Mouse (Mus musculus) adrenal gland, postnatal 4 days (tissue): ENCODE results near the gene Msantd2. TPM values are rescaled to one million over a fixed set of nuclear protein-coding genes. Genes with fewer than 3 reads are reported as not detected.

Experiments
- DNase-seq, 2 experiments: peaks; one replicate each; pipeline ENCODE4 v3.0.0; 2021 to 2022; ENCODE audit warnings: low spot score in 2 of 2, mixed read lengths in 2 of 2
- total RNA-seq, 2 experiments: library from RNA; stranded (reverse); gene quantifications; 2 replicates each; pipeline ENCODE4 v1.2.3; 2021

The Msantd2 gene
- total RNA-seq, 2 experiments from 2014 or later, result 31.3 to 33.2 TPM

DNA sequence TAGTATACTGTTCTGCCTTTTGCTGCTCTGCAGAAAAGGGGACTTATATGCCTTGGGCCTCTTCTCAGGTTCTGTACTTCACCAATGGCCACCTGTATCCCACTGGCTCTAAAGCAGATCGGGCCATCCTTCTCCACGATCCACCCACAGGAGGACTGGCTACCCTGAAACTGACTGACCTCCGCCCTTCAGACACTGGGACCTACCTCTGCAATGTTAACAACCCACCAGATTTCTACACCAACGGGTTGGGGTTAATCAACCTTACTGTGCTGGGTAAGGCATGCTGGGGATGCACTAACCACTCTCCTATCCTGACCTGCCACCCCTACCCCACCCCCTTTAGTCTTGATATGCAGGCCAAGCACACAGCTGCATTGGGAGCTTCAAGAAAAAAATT, 51.1 kb downstream of the Msantd2 start:
- no peak for DNase-seq

DNA sequence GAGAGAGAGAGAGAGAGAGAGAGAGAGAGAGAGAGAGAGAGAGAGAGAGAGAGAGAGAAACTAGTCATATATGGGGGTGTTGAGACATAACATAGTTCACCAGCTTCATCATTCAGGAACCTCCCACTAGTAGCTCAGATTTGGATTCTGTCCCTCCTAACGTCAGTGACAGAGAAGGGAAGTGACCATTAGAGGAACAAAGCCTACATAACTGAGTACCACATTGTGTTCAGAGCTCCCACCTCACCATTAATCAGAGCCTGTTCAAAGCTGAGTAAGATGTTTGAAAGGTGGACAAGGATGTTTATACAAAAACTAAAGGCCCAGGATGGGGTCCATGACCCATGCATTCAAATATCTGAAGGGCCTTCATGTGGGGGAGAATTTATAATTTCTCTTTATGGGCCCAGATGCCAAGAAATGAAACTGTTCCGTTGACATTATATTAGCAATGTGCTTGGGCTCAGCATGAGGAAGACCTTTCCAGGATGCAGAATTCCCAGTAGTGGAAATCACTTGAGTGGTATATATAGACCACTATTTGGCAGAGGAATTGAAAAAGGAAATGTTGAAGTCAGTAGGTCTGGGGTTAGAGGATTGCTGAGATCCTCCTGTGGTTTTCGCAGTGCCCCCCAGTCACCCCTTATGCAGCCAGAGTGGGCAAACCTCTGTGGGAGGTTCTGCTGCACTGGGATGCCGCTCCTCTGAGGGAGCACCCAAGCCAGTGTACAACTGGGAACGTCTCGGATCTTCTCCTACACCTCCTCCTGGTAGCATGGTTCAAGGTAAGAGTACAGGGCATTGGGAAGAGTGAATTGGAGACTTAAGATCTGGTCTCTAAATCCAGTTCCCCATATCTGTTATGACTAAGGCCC, 51.8 kb downstream of the Msantd2 start:
- DNase-seq, result no peak

DNA sequence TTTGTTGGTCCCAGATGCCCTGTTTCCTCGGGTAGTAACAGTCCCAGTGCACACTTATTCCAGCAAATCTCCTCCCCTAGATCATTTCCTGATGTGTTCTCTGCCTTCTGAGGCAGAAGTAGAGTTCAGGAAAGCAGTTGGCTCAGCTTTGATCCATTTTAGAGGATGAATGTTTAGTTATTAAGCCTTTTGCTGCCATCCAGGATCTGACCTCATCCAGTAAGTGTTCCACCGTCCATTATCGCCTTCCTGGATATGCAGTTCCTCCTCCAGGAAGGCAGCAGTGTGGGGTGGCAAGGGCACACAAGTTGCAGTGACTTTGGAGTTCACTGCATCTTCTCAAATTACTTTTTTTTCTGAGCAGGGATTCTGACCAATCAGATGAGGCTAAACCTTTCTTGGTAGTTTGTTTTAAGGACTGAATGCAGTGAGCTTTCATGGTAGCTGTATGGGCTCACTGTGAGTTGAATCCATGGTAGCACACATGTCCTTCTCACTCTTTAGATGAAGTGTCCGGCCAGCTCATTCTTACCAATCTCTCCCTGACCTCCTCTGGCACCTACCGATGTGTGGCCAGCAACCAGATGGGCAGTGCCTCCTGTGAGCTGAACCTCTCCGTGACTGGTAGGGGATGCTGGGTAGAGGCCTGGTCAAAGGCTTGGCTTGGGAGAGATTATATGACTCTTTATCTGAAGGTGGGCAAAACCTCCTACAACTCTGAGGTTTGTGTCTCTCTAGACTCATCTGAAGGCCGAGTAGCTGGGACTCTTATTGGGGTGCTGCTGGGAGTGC, 52.9 kb downstream of the Msantd2 start:
- no peak for DNase-seq

DNA sequence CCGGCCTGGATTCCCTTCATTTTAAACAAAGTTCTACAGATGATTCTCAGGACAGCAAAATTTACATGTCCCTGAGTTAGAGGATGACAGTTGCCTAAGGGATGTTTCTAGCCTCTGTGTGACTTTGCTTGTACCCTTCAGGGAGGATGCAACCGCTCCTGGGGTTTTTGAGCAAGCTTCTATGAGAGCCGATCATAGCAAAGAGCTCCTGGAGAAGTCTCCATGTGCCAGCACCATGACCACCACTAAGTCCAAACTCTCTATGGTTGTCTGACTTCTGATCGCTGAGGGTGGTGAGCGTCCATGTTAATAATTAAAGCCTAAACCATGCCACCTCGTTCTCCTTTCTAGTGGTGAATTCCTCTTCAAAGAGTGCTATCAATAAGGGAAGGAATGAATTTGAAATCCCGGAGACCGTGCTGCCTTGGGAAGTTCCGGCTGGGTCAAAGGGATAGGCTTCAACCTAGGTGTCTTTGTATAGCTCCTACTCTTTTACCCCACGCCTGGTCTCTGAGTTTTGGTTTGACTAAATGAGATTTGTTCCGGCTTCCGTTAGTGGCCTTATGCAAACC, 54.8 kb downstream of the Msantd2 start:
- no peak for DNase-seq

DNA sequence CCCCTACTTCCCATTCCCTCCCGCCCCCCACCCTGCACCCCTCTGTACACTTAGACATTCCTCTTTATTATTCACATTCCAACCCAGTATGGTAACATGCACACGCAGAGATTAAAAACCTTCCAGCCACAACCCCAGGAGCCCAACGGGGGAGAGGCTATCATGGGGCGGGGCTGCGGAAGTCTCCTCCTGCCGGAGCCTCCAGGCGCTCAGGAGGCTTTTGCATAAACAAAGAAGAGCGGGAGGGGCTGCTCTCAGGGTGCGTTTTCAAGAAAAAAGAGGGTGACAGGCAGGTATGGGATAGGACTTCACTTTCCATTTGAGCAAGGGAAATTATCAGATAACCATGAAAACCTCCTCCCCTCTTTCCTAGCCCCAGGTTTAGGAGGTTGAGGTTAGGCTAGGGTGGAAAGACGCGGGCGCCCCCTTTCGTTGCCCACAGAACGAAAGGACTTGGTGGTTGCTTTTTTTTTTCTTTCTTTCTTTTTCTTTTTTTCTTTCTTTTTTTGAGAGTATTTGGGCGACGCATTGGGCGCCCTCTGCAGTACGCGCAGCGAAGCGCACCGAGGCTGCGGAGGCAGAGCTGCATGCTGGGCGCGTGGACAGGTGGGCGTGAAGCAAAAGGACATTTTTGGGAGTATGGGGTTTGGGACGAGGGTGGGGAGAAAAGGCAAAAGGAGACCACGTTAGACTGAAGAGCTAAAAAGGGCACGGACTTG, 55.5 kb downstream of the Msantd2 start:
- DNase-seq, result peak in 1 of 2 experiments; percentile 44

DNA sequence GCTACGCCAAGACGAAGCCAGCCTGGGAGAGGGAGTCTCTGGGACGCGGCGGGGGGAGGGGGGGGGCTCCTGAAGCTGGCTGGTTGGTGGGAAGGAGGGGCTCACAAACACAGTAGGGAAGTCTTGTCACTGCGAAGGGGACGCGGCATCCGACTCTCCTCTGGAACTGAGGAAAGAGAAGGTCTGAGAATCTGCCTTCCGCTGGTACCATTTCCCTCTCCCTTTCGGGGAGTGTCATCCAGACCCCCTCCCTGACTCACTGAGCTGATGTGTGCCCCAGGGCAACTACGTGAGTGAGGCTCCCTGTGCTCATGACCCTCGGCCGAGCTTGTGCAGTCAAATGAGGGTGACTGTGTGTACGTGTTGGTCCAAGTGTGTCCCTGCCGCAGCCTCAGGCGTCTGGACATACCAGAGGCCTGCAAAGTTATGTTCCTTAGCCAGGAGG, 56.1 kb downstream of the Msantd2 start:
- no peak for DNase-seq

DNA sequence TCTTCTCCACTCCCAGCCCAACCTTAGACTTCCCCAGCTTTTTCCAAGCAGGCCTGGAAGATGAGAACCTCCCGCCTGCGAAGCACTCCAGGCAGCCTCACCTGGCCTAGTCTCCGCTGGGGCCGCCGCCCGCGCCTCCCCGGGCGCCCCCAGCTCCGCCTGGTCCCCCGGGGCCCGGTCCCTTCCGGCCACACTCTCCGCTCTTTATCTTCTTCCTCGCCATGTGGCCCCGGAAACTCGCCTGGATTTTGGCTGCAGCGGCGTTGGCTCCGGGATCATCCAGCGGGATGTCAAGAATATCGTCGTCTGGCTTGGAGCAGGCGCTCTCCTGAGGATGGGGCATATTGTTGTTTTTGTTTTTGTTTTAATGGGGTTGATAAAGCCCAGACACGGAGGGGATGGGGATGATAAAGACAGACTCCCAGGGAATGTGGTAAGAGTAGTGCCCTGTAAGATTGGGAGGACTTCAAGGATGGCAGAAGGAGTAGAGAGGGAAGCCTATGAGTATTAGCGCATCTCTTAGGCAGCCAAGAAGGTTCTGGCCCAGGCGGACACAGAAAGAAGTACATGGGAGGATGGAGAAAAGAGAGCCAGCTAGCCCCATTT, 56.8 kb downstream of the Msantd2 start:
- no peak for DNase-seq

DNA sequence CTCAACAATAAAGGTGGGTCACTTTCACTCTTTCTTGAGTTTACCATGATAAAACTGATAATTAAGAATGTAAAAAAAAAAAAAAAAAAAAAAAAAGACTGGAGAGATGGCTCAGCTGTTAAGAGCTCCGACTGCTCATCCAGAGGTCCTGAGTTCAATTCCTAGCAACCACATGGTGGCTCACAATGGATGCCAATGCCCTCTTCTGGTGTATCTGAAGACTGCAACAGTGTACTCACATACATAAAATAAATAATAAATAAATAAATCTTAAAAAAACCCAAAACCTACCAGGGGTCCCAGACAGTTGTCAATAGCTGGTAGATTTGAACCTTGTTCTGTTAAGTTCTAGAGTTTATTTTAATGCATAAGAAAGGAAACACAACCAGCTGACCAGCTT, 57.8 kb downstream of the Msantd2 start:
- DNase-seq, result no peak

DNA sequence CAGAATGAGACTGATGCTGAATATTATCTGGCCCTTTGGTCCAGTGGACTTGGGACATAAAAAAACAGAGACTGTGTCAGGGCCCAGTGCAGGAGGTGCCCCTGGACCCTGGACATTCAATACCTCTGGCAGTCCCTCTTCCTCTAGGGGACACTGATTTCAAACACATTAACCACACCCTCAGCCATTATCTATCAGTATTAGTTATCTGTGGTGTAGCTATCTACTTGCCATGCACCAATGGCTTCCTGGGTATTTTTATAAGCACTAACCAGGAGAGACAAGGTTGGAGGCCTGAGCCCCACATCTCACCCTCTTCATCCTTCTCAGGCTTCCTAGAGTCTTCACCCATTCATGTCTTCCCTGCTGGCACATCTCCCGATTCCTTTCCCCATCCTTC, 61.3 kb downstream of the Msantd2 start:
- DNase-seq, result no peak

DNA sequence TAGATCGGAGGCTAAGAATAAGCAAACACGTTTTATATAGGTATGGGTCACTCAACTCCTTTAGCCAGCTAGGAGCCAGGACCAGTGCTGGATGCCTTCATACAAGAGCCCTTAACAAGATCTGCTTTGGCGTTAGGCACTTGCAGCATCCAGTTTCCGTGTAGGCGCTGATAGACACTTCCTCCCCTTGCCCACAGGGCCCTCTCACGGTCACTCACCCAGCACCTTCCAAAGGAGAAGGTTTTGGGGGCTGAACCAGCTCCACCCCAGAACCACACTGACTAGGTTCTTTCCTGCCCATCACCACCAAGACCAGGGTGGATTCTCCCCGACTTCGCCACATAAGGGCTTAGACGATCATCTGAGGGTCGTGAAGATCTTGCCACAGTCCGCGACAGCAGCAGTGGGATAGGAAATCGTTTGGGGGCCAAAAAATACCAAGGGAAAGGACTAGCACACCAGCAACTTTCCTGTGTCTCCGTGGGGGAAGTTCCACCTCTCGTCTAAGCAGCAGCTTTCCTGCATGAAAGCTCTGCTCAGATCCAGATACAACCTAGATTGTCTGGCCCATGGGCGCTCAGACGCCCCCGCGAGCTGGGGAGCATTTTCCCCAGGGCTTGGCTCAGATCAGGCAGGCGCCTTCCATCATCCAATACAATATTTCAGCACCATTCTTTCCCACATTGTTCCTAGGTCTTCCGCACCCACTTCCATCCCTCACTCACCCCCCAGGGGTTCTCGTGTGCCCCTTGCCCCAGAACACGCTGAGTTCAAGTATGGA, 62.8 kb downstream of the Msantd2 start:
- no peak for DNase-seq

DNA sequence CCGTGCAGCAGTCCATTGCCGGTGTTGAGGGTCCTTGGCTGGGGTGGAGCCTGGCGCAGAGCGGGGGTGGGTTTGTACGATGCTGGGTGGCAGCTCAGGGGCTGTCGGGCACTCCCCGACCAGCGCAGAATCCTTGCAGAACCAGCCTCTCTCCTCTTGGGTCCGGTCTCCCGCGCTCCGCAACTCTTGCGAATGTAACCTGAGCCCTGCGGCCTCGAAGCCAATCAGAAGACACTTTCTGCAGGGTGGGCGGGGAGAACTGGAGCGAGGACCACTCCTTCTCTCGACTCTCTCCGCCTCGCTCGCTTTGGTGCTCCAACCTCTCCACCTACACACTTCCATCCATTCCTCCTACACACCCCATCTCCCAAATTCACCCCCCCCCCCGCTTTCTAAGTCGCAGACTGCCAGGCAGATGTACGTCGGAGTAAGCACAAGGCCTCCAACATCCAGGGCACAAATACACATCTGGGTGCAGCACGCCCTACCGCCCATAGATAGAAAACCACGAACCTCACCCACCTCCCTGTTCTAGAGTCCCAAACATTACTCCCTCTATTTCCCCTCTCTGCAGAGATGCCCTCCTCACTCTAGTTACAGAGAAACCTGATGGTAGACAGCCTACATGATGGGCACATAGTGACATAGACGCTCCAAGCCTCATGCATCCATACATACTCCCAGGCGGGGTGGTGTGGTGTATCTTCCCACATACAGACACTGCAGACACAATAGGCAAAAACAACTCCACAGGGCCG, 63.6 kb downstream of the Msantd2 start, which contains the start of gene Nrgn:
TSS of gene Nrgn (minus strand) at position 369 of the 758 bp plus-strand sequence.
- peak in 1 of 2 experiments; percentile 63 for DNase-seq

DNA sequence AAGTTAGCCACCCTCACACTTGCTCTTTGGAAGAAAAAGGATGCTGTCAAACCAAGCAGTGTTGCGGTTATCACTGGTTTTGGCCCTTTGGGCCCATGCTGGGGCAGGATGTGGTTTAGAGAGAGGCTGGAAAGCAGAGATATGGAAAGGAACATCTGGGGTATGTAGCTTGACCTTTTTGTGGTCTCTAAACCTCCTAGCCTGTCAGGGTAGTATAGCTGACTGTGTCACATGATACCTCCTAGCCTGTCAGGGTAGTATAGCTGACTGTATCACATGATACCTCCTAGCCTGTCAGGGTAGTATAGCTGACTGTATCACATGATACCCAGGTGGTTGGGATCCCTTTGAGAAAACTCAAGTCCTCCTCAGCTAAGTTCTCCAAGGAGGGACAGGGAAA, 65.2 kb downstream of the Msantd2 start:
- no peak for DNase-seq

DNA sequence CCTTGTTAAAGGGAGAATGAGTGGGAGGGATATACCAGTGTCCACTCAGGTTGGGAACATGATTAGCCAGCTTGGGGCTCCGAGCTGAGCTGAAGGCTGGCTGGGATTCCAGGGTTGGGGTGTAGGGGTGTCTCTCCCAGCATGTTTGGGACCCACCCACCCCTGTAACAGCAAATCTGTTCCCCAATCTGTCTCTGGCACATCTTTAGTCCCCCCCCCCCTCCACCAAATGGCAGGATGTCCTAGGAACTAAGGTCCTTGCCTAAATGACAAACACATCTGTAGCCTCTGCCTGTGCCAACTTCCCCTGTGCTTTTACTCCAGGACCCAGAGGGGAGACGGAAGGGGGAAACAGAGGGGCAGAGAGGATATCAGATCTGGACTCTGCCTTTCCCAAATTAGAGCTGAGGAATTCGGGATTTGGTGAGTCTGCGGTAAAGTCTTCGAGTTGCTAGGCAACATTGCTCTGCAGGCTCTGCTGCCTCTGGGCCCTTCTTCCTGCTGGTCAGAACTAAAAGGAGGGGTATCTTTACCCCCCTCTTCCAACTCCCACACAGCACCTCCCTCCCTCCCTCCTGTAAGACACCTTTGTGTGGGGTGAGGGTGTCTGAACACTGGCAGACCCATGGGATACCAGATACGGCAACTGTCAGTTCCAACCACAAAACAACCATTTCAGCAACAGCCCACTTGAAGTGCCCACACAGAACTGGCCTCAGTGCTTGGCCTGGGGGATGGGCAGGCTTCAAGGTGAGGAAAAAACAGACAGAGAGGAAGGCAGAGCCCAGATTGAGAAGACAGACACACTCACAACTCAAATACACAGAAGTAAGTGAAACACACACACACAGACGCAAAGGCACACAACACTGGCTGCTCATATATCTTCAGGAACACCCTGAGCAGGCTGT, 66.0 kb downstream of the Msantd2 start, which contains the start of gene Siae:
TSS of gene Siae (plus strand) at position 861 of the 911 bp plus-strand sequence.
- no peak for DNase-seq

DNA sequence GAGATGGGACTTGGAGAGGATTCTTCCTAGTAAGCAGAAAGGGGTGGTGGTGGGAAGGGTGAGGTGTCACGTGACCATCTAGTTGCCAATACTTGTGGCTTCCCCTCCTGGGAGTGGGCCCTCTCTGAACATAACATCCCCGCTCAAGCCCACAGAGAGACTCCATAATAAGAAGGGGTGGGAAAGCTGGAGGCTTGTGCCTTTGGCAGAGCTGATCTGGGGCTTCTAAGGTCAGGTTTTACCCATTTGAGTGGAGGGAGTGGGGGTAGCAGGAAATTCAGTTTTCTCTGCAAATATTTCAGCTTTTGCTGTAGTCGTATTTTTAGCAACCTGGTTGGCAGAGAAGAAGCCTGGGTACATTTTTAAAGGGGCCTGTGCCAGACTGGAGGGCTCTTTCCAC, 67.2 kb downstream of the Msantd2 start:
- DNase-seq, result no peak

DNA sequence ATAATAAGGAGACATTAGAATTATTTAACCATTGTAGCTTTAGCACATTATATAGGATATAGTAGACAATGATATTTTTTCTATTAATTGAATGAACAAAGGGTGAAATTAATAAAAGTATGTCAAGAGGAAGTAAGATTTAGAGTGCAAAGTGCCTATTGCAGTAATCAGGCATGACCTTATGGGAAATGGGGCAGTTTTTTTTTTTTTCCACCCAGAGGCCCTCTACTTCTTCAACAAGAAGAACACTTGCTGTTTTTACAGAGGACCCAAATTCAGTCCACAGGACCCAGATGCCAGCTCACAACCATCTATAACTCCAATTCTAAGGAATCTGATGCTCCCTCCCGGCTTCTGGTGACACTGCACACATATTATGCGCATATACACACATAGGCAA, 71.5 kb downstream of the Msantd2 start:
- no peak for DNase-seq

DNA sequence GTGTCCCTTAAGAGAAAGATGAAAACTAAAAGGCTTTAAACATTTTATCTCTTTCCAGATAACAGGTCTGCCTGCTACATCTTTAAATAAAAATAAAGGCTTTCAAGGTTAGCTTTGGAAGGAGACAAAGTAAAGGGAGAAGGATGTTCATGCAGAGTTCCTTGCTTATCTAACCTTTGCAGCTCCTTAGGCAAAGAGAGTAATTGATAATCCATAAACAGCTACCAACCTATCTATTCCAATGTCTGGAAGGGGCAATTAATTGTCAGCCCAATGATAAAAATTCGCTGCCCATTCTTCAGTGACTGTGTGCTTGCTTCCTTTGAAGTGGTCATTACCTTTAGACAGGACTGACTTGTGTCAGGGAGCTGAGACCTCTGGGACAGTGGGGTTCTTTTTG, 74.7 kb downstream of the Msantd2 start:
- DNase-seq, result no peak

DNA sequence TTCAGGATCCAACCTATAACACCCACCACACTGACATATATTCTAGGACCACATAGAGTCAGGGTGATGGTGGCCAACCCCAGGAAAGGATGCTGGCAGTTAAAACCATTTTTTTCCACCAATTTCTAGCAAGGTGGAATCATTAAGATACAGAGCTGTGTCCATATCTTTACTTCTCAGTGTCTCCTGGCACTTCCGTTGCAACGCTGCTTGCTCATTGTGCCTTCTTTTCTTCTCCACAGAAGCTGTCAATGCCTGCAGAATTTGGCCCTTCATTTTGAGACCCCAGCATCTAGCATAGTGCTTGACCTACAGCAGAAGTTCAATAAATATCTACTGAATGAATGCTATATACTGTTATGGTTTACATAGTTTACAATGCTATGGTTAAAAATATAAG, 77.9 kb downstream of the Msantd2 start:
- DNase-seq, result no peak

DNA sequence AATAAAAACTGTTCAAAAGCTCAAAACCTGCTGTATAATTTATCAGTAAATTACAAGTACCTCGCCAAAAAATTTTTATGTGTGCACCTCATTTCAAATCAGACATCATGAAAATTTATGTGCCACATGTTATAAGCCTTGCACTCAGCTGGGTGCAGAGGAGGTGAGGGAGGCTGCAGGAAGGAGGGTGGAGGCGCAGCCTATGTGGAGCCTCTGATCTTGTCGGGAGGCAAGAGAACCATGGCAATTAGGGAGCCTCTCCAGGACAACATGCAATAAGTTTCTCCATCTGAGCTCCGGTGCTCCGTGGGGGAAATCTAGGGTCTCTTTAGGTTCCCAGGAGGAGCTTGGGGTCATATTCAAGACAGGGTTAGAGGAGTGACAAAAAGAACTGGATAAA, 78.3 kb downstream of the Msantd2 start:
- DNase-seq, result no peak
